Mouse (Mus musculus) heart, postnatal 0 days (tissue): ENCODE data around the gene Olfr424. TPM values are rescaled to one million over a fixed set of nuclear protein-coding genes. Genes with fewer than 3 reads are reported as not detected.

Experiments used
- ATAC-seq: fragments of 200-750 bp; cut with Nextera tagmentation; 2 replicates; pipeline ENCODE4 v1.8.0; 2017; ENCODE audit warnings: low read depth, moderate number of reproducible peaks, moderate library complexity; ENCODE audit not compliant: insufficient read depth
- DNase-seq: peaks from one replicate; pipeline ENCODE4 v3.0.0-alpha.2; 2016; ENCODE audit warnings: low spot score
- H3K27ac ChIP-seq: fragments of 300-500 bp; sonication (generic); 2 replicates; pipeline ENCODE4 v1.5.1; 2014; ENCODE audit warnings: low read depth, mild to moderate bottlenecking
- H3K27me3 ChIP-seq: fragments of 300-500 bp; sonication (generic); 2 replicates; pipeline ENCODE4 v1.6.1; 2014; ENCODE audit warnings: low read length, mixed read lengths; ENCODE audit not compliant: control insufficient read depth, insufficient read depth
- H3K36me3 ChIP-seq: fragments of 300-500 bp; sonication (generic); replicated peaks from 2 replicates; pipeline ENCODE4 v1.6.1; 2014; ENCODE audit warnings: low read length, mixed read lengths; ENCODE audit not compliant: control insufficient read depth, insufficient read depth
- H3K4me1 ChIP-seq: fragments of 300-500 bp; sonication (generic); 2 replicates; pipeline ENCODE4 v1.6.1; 2014; ENCODE audit warnings: antibody characterized with exemption; ENCODE audit not compliant: control insufficient read depth, insufficient read depth
- H3K4me2 ChIP-seq: fragments of 300-500 bp; sonication (generic); 2 replicates; pipeline ENCODE4 v1.6.1; 2014; ENCODE audit warnings: low read depth, mild to moderate bottlenecking, low read length, moderate library complexity
- H3K4me3 ChIP-seq: fragments of 300-500 bp; sonication (generic); 2 replicates; pipeline ENCODE4 v1.5.1; 2014; ENCODE audit warnings: low read depth, low read length
- H3K9ac ChIP-seq: fragments of 300-500 bp; sonication (generic); replicated peaks from 2 replicates; pipeline ENCODE4 v1.6.1; 2014; ENCODE audit warnings: low read depth, low read length, mixed read lengths
- H3K9me3 ChIP-seq: fragments of 300-500 bp; sonication (generic); replicated peaks from 2 replicates; pipeline ENCODE4 v1.6.1; 2016; ENCODE audit warnings: low read length; ENCODE audit not compliant: control insufficient read depth
- CTCF ChIP-seq: IDR thresholded peaks from 2 replicates; pipeline ENCODE4 v1.5.1; 2016; ENCODE audit warnings: antibody characterized with exemption, control low read depth, low read depth
- EP300 ChIP-seq: IDR thresholded peaks from 2 replicates; pipeline ENCODE4 v1.6.1; 2016; ENCODE audit warnings: antibody characterized with exemption, low read depth
- WGBS: fragments of 180-500 bp; shearing (Covaris S2); extraction: QIAGEN DNeasy Blood & Tissue Kit; methylation state at CpG from one replicate; pipeline ENCODE4 v1.1.7; 2014; 5-methylcytosine and 5-hydroxymethylcytosine counted together
- polyA plus RNA-seq: library from polyadenylated mRNA; unstranded; fragments of >200 nt; fragmentation: Nextera tagmentation; extraction: Ambion mirVana; gene quantifications from 2 replicates; pipeline ENCODE4 v1.2.1, GENCODE M21; 2015
- total RNA-seq: library from RNA; depleted of rRNA; stranded (reverse); fragments of >200 nt; gene quantifications from 2 replicates; pipeline ENCODE4 v1.2.3, GENCODE M21; 2014; ENCODE audit warnings: low replicate concordance; rRNA removed

Gene Olfr424
- total and polyA plus RNA-seq, 2 experiments from 2014 or later = not detected

DNA sequence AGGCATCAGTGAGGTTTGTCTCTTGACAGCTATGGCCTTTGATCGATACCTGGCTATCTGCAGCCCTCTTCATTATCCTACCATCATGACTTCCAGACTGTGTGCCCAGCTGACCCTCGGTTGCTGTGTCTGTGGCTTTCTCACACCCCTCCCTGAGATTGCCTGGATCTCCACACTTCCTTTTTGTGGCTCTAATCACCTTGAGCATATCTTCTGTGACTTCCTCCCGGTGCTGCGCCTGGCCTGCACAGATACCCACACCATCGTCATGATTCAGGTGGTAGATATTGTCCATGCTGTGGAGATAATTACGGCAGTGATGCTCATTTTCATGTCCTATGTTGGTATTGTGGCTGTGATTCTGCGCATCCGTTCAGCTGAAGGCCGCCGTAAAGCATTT, 27.8 kb downstream of the Olfr424 start:
- Histone ChIP-seq H3K4me1 (no peaks in the 10 kb centered on the region), H3K27me3 (no peaks in the 10 kb centered on the region), H3K27ac (no peak overlapping the region), H3K4me3 (no peak overlapping the region), H3K36me3 (no peaks in the 10 kb centered on the region), H3K9me3 (no peaks in the 10 kb centered on the region), H3K9ac (no peak overlapping the region), H3K4me2 (no peak overlapping the region)
- TF ChIP-seq CTCF (no peak), EP300 (no peak)
- ATAC-seq (no peak), DNase-seq (no peak)
- WGBS = 71% methylated on average over 10 of the region's 10 CpGs

DNA sequence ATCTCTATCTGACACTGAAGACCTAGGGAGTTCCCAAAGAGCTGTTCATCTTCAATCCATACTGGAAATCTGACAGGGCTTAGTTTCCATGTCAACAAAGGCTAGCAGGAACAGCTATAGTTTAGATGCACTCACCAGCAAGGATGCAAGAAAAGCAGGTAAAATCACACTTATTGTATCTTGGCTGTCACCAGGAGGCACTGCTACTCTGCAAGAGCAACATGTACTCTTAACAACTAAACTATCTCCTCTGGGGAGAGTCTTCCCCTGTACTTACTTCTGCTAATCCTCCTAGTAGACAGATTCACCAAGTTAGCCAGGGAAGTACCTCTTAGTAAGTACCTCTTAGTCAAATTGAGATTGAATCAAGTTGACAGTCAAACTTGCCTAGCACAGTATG, 37.7 kb downstream of the Olfr424 start:
- ATAC-seq (no peak), DNase-seq (no peak)
- no peaks in the 10 kb centered on the region for H3K36me3 ChIP-seq
- no peak overlapping the region for H3K4me3 ChIP-seq
- H3K9me3 ChIP-seq = no peaks in the 10 kb centered on the region
- no peak for TF ChIP-seq EP300
- no peak for TF ChIP-seq CTCF
- no peak overlapping the region for H3K9ac ChIP-seq
- H3K4me2 ChIP-seq = no peak overlapping the region
- H3K4me1 ChIP-seq = 0 out of 2 replicates have a peak, but pooled peaks cover 2% of the 10 kb centered on the region
- no peak overlapping the region for H3K27ac ChIP-seq
- H3K27me3 ChIP-seq = no peaks in the 10 kb centered on the region

DNA sequence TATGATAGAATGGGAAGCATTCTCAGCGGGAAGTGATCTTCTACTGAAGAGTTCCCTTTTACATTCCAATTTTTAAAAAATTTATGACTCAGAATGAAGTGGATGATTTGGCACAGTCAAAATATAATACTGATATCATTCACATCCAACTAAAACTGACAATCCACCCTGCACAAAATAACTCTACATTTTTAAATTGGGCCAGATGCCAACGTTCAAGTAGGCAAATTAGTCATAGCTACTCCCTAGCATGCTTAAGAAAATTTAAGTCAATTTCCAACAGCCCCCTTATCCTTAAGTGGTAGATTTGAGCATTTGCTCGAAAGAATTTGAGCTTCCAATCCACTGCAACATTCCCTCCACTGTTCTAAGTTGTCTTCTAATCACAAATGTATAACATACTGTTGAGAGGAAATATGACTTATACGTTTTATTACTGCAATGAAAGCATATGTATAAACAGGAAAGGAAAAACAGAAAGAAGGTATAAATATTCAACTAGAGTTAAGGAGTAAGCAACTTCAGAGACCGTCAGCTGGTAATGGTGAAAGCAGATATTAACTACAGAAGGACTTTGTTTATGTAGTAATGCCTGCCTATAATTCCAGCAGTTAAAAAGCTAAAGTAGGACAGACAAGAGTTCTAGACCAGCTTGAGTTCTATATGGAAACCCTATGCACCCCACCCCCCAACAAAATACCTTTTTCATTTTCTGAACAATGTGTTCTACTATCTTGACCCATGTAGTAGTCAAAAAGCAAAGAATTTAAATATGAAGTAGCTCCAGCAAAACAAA, 39.6 kb downstream of the Olfr424 start:
- Histone ChIP-seq H3K4me2 (no peak overlapping the region), H3K4me3 (no peak overlapping the region), H3K9ac (no peak overlapping the region), H3K4me1 (0 out of 2 replicates have a peak, but pooled peaks cover 2% of the 10 kb centered on the region), H3K27me3 (no peaks in the 10 kb centered on the region), H3K9me3 (no peaks in the 10 kb centered on the region), H3K36me3 (no peaks in the 10 kb centered on the region), H3K27ac (no peak overlapping the region)
- WGBS = 72% methylated on average over 5 of the region's 5 CpGs
- TF ChIP-seq EP300 = no peak
- no peak for TF ChIP-seq CTCF
- DNase-seq = no peak
- no peak for ATAC-seq

DNA sequence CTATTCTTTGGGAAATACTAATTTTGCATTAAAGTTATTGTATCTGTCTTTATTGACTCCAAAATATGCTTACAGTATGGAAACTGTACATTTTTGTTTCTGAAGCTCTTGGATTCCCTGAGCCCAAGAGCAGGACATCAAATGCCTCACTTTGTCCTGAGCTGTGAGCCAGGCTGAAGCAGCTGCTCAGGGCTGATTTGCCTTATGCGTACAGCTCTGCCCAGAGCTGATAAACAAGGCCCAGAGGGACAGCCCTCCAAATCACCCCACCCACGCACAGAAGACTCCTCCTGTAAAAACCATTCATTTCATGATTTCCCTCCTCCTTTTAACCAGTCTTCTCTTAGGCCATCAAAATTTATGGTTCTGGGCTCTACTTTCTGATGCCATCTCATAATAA, 40.2 kb downstream of the Olfr424 start:
- no peak for ATAC-seq
- WGBS = 25% methylated on average over 2 of the region's 2 CpGs
- no peaks in the 10 kb centered on the region for H3K27me3 ChIP-seq
- no peak for DNase-seq
- H3K27ac ChIP-seq = no peak overlapping the region
- no peak for TF ChIP-seq CTCF
- TF ChIP-seq EP300 = no peak
- H3K36me3 ChIP-seq = no peaks in the 10 kb centered on the region
- no peak overlapping the region for H3K4me3 ChIP-seq
- H3K4me2 ChIP-seq = no peak overlapping the region
- no peaks in the 10 kb centered on the region for H3K9me3 ChIP-seq
- no peak overlapping the region for H3K9ac ChIP-seq
- H3K4me1 ChIP-seq = 0 out of 2 replicates have a peak, but pooled peaks cover 2% of the 10 kb centered on the region

DNA sequence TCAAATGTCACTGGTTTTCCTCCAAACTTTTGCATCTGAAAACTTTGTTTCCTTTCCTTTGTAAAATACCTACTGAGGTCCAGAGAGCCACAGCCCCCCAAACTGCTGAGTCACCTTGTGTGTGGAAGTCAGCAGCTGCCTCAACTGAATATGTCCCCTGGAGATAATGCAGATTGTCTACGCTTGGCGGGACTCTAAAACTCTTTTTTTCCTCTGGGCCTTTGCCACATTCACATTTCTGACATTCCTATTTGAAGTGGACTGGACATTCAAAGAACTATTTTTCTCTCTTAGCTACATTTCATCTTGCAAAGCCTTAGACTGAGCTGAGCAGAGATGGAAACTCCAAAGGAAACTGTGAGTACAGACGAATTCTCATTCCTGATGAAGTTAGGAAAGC, 41.3 kb downstream of the Olfr424 start, which contains the start of gene Spta1:
TSS of gene Spta1 (plus strand) at position 172 of the 400 bp plus-strand sequence.
- H3K27ac ChIP-seq = no peak within 1 kb of the TSS
- peak within 1 kb of the TSS; percentile 34 for H3K4me2 ChIP-seq
- H3K4me3 ChIP-seq = peak within 1 kb of the TSS; percentile 33
- no peaks in the 10 kb centered on the region for H3K36me3 ChIP-seq
- no peak within 1 kb of the TSS for H3K9ac ChIP-seq
- DNase-seq = peak; percentile 58
- H3K4me1 ChIP-seq = 0 out of 2 replicates have a peak, but pooled peaks cover 2% of the 10 kb centered on the region
- TF ChIP-seq CTCF (no peak), EP300 (no peak)
- 8% methylated on average over 3 of the region's 3 CpGs for whole genome bisulfite sequencing
- no peaks in the 10 kb centered on the region for H3K27me3 ChIP-seq
- no peaks in the 10 kb centered on the region for H3K9me3 ChIP-seq
- ATAC-seq = peak; percentile 62

Other genes starting within 250 kb of the Olfr424 start
- 0.11 and 1.0 TPM in 2 replicates for gene Ifi211, start 218.5 kb upstream of the Olfr424 start, total RNA-seq
- gene Ifi211, start 218.5 kb upstream of the Olfr424 start, polyA plus RNA-seq = 1.5 and 1.7 TPM in 2 replicates
- gene Mndal, start 189.0 kb upstream of the Olfr424 start, total RNA-seq = 0.15 and 0.65 TPM in 2 replicates
- 7.7 and 8.1 TPM in 2 replicates for gene Mndal, start 189.0 kb upstream of the Olfr424 start, polyA plus RNA-seq
- 2.2 and 6.3 TPM in 2 replicates for gene Ifi203, start 188.8 kb upstream of the Olfr424 start, total RNA-seq
- gene Ifi203, start 188.8 kb upstream of the Olfr424 start, polyA plus RNA-seq = 4.5 and 4.7 TPM in 2 replicates
- not detected in 2 replicates for gene Ifi202b, start 148.8 kb upstream of the Olfr424 start, total RNA-seq
- gene Ifi202b, start 148.8 kb upstream of the Olfr424 start, polyA plus RNA-seq = not detected in 2 replicates
- gene Ifi205, start 99.7 kb upstream of the Olfr424 start, total RNA-seq = 0.12 TPM in 1 of 2 replicates, not detected in the other
- 0.54 and 0.56 TPM in 2 replicates for gene Ifi205, start 99.7 kb upstream of the Olfr424 start, polyA plus RNA-seq
- gene Olfr433, start 90.8 kb upstream of the Olfr424 start, total RNA-seq = not detected in 2 replicates
- not detected in 2 replicates for gene Olfr433, start 90.8 kb upstream of the Olfr424 start, polyA plus RNA-seq
- gene Olfr432, start 82.3 kb upstream of the Olfr424 start, total RNA-seq = not detected in 2 replicates
- gene Olfr432, start 82.3 kb upstream of the Olfr424 start, polyA plus RNA-seq = not detected in 2 replicates
- gene Olfr430, start 64.9 kb upstream of the Olfr424 start, total RNA-seq = not detected in 2 replicates
- gene Olfr430, start 64.9 kb upstream of the Olfr424 start, polyA plus RNA-seq = not detected in 2 replicates
- not detected in 2 replicates for gene Olfr429, start 47.2 kb upstream of the Olfr424 start, total RNA-seq
- gene Olfr429, start 47.2 kb upstream of the Olfr424 start, polyA plus RNA-seq = not detected in 2 replicates
- gene Olfr427, start 34.6 kb upstream of the Olfr424 start, total RNA-seq = not detected in 2 replicates
- not detected in 2 replicates for gene Olfr427, start 34.6 kb upstream of the Olfr424 start, polyA plus RNA-seq
- gene Olfr231, start 10.4 kb upstream of the Olfr424 start, total RNA-seq = not detected in 2 replicates
- not detected in 2 replicates for gene Olfr231, start 10.4 kb upstream of the Olfr424 start, polyA plus RNA-seq
- gene Olfr420, start 24.1 kb downstream of the Olfr424 start, total RNA-seq = not detected in 2 replicates
- gene Olfr420, start 24.1 kb downstream of the Olfr424 start, polyA plus RNA-seq = not detected in 2 replicates
- gene Spta1, start 41.3 kb downstream of the Olfr424 start, total RNA-seq = 1.9 and 3.7 TPM in 2 replicates
- gene Spta1, start 41.3 kb downstream of the Olfr424 start, polyA plus RNA-seq = 1.3 and 1.5 TPM in 2 replicates
- gene Olfr419, start 120.5 kb downstream of the Olfr424 start, total RNA-seq = not detected in 2 replicates
- not detected in 2 replicates for gene Olfr419, start 120.5 kb downstream of the Olfr424 start, polyA plus RNA-seq
- not detected in 2 replicates for gene Mptx1, start 199.0 kb downstream of the Olfr424 start, total RNA-seq
- gene Mptx1, start 199.0 kb downstream of the Olfr424 start, polyA plus RNA-seq = not detected in 2 replicates
- gene Olfr417, start 233.6 kb downstream of the Olfr424 start, total RNA-seq = not detected in 2 replicates
- not detected in 2 replicates for gene Olfr417, start 233.6 kb downstream of the Olfr424 start, polyA plus RNA-seq